ENCODE assay signal across 8 mouse cellular contexts in the genomic region with DNA sequence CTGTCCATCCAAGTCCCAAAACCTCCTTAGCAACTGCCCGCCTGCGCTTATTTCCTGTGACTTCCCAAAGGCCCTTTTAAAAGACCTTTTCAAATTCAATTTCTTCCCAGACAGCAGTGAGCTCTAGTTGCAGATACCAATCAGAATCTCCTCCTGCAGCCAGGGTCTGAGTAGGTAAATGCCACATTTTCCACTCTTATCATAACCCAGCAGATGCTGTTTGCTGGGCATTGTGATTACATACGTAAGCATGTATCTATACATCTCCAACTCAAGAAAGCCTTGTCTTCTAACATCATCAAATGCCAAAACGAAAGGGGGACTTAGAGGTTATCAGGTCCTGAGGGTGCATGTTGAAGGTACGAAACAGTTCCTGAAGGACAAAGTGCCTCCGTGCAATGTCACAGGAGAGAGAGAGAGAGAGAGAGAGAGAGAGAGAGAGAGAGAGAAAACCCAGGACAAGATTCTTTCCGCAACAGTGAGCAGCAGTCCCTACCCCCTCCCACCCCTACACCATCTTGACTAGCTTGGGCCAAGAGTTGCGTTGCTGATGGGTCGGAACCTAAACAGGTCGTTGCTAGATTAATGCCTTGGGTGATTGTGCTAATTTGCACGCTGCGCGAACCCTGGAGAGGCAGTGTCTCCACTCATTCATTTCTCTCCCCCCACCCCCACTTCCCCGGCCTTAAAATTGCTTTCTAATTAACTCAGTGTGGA. TPM values are rescaled to one million over a fixed set of nuclear protein-coding genes. Genes with fewer than 3 reads are reported as not detected.
A peak's percentile ranks its signal among the peaks of the same experiment; 100 is the strongest.
DNase-seq lines count a peak whose midpoint lies in the region; ATAC-seq and TF ChIP-seq lines count a peak whose summit lies in the region.

No protein-coding gene starts in this region.

- H3K4me1 ChIP-seq in kidney, postnatal 0 days (replicated peaks; ENCODE audit: insufficient read depth, low read length), result no peaks in the 10 kb centered on the region
- H3K4me1 ChIP-seq in brown adipose tissue, adult 24 weeks (ENCODE audit: control insufficient read depth, insufficient read depth, insufficient read length, low read length), result no peaks in the 10 kb centered on the region
- H3K4me1 ChIP-seq in forebrain, embryonic 16.5 days (replicated peaks; ENCODE audit: control insufficient read depth, insufficient read depth, low read length), result peaks cover 6% of the 10 kb centered on the region; the same call in 1 of the 2 replicates
- H3K4me1 ChIP-seq in liver, postnatal 0 days (ENCODE audit: insufficient read depth), result 0 out of 2 replicates have a peak, but pooled peaks cover 3% of the 10 kb centered on the region

- WGBS in kidney, postnatal 0 days, result 36% methylated on average over 14 of the region's 14 CpGs
- 29% methylated on average over 14 of the region's 14 CpGs for WGBS in forebrain, embryonic 16.5 days
- WGBS in liver, postnatal 0 days (ENCODE audit: insufficient replicate concordance), result 38% methylated on average over 14 of the region's 14 CpGs

- H3K9ac ChIP-seq in kidney, postnatal 0 days (ENCODE audit: low read depth, low read length), result 0 out of 2 replicates have a peak overlapping the region, but pooled peaks have one; percentile 28
- peak overlapping the region; percentile 40 for H3K9ac ChIP-seq in forebrain, embryonic 16.5 days (replicated peaks; ENCODE audit: low read depth, low read length)
- no peak overlapping the region for H3K9ac ChIP-seq in liver, postnatal 0 days (replicated peaks)

- peak overlapping the region; percentile 23 for H3K4me3 ChIP-seq in kidney, postnatal 0 days (replicated peaks; ENCODE audit: low read depth, low read length)
- peak overlapping the region; percentile 35; the same call in 1 of the 2 replicates for H3K4me3 ChIP-seq in brown adipose tissue, adult 24 weeks (ENCODE audit: insufficient read depth, low read depth, low read length)
- peak overlapping the region; percentile 33 for H3K4me3 ChIP-seq in forebrain, embryonic 16.5 days (replicated peaks; ENCODE audit: low read length)
- H3K4me3 ChIP-seq in liver, postnatal 0 days (ENCODE audit: low read depth, low read length), result no peak overlapping the region

- TF ChIP-seq CTCF in kidney, postnatal 0 days (IDR thresholded peaks at IDR 0.05; ENCODE audit: low read depth), result no peak
- no peak for TF ChIP-seq CTCF in liver, postnatal 0 days (IDR thresholded peaks at IDR 0.05; ENCODE audit: low read depth)

- no peak for TF ChIP-seq EP300 in liver, postnatal 0 days (IDR thresholded peaks at IDR 0.05; ENCODE audit: low read depth)

- no peak for DNase-seq in kidney, postnatal 0 days (ENCODE audit: low spot score)
- no peak for DNase-seq in kidney, postnatal 10 days
- DNase-seq in liver, postnatal 0 days, result no peak
- DNase-seq in B cell, adult 2 months, result no peak
- no peak for DNase-seq in T-cell, adult 2 months (ENCODE audit: low spot score)
- no peak for DNase-seq in kidney, adult 9 months

- H3K27ac ChIP-seq in kidney, postnatal 0 days, result no peak overlapping the region
- no peak overlapping the region for H3K27ac ChIP-seq in brown adipose tissue, adult 24 weeks (replicated peaks; ENCODE audit: low read depth, low read length)
- no peak overlapping the region for H3K27ac ChIP-seq in forebrain, embryonic 16.5 days (ENCODE audit: low read length)
- H3K27ac ChIP-seq in liver, postnatal 0 days (ENCODE audit: low read depth), result no peak overlapping the region

- H3K36me3 ChIP-seq in kidney, postnatal 0 days (ENCODE audit: insufficient read depth, low read length), result no peaks in the 10 kb centered on the region
- H3K36me3 ChIP-seq in forebrain, embryonic 16.5 days (ENCODE audit: control insufficient read depth, insufficient read depth), result no peaks in the 10 kb centered on the region
- H3K36me3 ChIP-seq in liver, postnatal 0 days (replicated peaks; ENCODE audit: insufficient read depth, low read length), result no peaks in the 10 kb centered on the region

- no peaks in the 10 kb centered on the region; the same call in 1 of the 2 replicates for H3K27me3 ChIP-seq in kidney, postnatal 0 days (ENCODE audit: insufficient read depth, low read length)
- peaks cover 5% of the 10 kb centered on the region; the same call in 1 of the 2 replicates for H3K27me3 ChIP-seq in forebrain, embryonic 16.5 days (replicated peaks; ENCODE audit: control insufficient read depth, insufficient read depth, low read length)
- no peaks in the 10 kb centered on the region for H3K27me3 ChIP-seq in liver, postnatal 0 days (ENCODE audit: insufficient read depth, low read length)

- no peaks in the 10 kb centered on the region for H3K9me3 ChIP-seq in kidney, postnatal 0 days (replicated peaks; ENCODE audit: low read length)
- no peaks in the 10 kb centered on the region for H3K9me3 ChIP-seq in forebrain, embryonic 16.5 days (ENCODE audit: control insufficient read depth, low read length)
- no peaks in the 10 kb centered on the region for H3K9me3 ChIP-seq in liver, postnatal 0 days (ENCODE audit: low read length)

- ATAC-seq in kidney, postnatal 0 days (replicated peaks; ENCODE audit: low FRiP score, low read depth), result peak; percentile 65; the same call in 1 of the 2 replicates
- peak; percentile 73 for ATAC-seq in forebrain, embryonic 16.5 days
- ATAC-seq in liver, postnatal 0 days, result no peak

- peak overlapping the region; percentile 60 for H3K4me2 ChIP-seq in kidney, postnatal 0 days (ENCODE audit: low read length)
- peak overlapping the region; percentile 60 for H3K4me2 ChIP-seq in forebrain, embryonic 16.5 days (ENCODE audit: low read length)
- peak overlapping the region; percentile 51 for H3K4me2 ChIP-seq in liver, postnatal 0 days (ENCODE audit: low read depth, low read length)

RNA-seq across cellular contexts. Expression of gene B230118H07Rik, which starts 3.0 kb away (rescaled TPM):
- polyA plus RNA-seq in kidney, postnatal 0 days (2015; fragmentation: Nextera tagmentation; extraction: Ambion mirVana), result 65.8 and 75.1 TPM in 2 replicates
- 140 and 164 TPM in 2 replicates for polyA plus RNA-seq in brown adipose tissue, adult 24 weeks (2012; ENCODE audit: insufficient read depth, insufficient read length, missing spikeins)
- 44.1 and 44.4 TPM in 2 replicates for polyA plus RNA-seq in forebrain, embryonic 16.5 days (2015; fragmentation: Nextera tagmentation; extraction: Ambion mirVana)
- polyA plus RNA-seq in liver, postnatal 0 days (2015; fragmentation: Nextera tagmentation; extraction: Ambion mirVana), result 15.1 and 18.5 TPM in 2 replicates

RNA-seq across cellular contexts. Expression of gene Rag1, which starts 3.1 kb away (rescaled TPM):
- polyA plus RNA-seq in kidney, postnatal 0 days (2015; fragmentation: Nextera tagmentation; extraction: Ambion mirVana), result 0.01 and 0.05 TPM in 2 replicates
- not detected in 2 replicates for polyA plus RNA-seq in brown adipose tissue, adult 24 weeks (2012; ENCODE audit: insufficient read depth, insufficient read length, missing spikeins)
- 0.05 and 0.07 TPM in 2 replicates for polyA plus RNA-seq in forebrain, embryonic 16.5 days (2015; fragmentation: Nextera tagmentation; extraction: Ambion mirVana)
- 0.95 and 1.1 TPM in 2 replicates for polyA plus RNA-seq in liver, postnatal 0 days (2015; fragmentation: Nextera tagmentation; extraction: Ambion mirVana)

RNA-seq across cellular contexts. Expression of gene Traf6, which starts 25.9 kb away (rescaled TPM):
- 7.4 and 8.6 TPM in 2 replicates for polyA plus RNA-seq in kidney, postnatal 0 days (2015; fragmentation: Nextera tagmentation; extraction: Ambion mirVana)
- 6.2 and 7.1 TPM in 2 replicates for polyA plus RNA-seq in brown adipose tissue, adult 24 weeks (2012; ENCODE audit: insufficient read depth, insufficient read length, missing spikeins)
- polyA plus RNA-seq in forebrain, embryonic 16.5 days (2015; fragmentation: Nextera tagmentation; extraction: Ambion mirVana), result 9.7 and 13.7 TPM in 2 replicates
- polyA plus RNA-seq in liver, postnatal 0 days (2015; fragmentation: Nextera tagmentation; extraction: Ambion mirVana), result 2.7 and 2.8 TPM in 2 replicates

RNA-seq across cellular contexts. Expression of gene Rag2, which starts 27.8 kb away (rescaled TPM):
- polyA plus RNA-seq in kidney, postnatal 0 days (2015; fragmentation: Nextera tagmentation; extraction: Ambion mirVana), result 0.06 TPM in 1 of 2 replicates, not detected in the other
- polyA plus RNA-seq in brown adipose tissue, adult 24 weeks (2012; ENCODE audit: insufficient read depth, insufficient read length, missing spikeins), result not detected in 2 replicates
- polyA plus RNA-seq in forebrain, embryonic 16.5 days (2015; fragmentation: Nextera tagmentation; extraction: Ambion mirVana), result not detected in 2 replicates
- 1.1 and 1.4 TPM in 2 replicates for polyA plus RNA-seq in liver, postnatal 0 days (2015; fragmentation: Nextera tagmentation; extraction: Ambion mirVana)
